ENCODE assay signal across 8 mouse cellular contexts in the genomic region with DNA sequence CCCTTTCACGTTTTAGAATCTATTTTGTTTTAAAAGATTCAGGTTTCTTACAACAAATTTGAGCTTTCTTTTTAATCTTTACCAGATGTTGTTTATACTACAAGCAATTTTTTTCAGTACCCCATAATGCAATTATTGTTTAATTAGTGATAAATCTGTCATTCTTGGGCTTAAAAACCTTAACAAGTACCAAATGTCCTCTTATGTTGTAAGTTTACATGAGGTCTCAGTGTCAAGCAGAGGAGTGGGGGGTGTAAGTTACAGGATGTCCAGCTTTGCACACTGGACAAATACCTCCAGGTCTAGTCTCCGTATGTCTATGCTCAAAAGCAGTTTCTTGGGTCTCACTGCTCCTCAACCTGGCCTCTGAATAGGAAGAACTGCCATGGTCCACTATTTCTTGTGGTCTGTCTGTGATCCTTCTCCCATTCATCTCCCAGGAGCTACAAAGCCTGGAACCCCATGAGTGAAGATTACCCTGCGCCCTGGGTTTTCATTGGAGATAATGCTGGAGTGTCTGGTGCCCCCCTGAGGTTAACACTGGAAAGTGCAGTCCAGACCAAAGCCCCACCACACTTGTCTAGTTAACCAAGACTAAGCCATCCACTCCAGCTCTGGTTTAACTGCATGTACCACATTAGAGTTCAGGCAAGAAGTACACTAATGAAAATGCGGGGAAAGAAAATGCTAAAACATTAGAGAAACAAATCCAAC.
DNase-seq lines count a peak whose midpoint lies in the region; ATAC-seq and TF ChIP-seq lines count a peak whose summit lies in the region.

No protein-coding gene starts in this region.

- TF ChIP-seq POLR2A in CH12.LX (IDR thresholded peaks at IDR 0.05; ENCODE audit: low read depth, low read length): no peak

- no peak overlapping the region for H3K9ac ChIP-seq in heart, embryonic 11.5 days (ENCODE audit: low read depth, low read length)
- H3K9ac ChIP-seq in CH12.LX (ENCODE audit: insufficient read depth, low read depth): no peak overlapping the region

- intact Hi-C loops in left cerebral cortex, postnatal 10 days (cut with DNase I): loop anchor here (10.0 kb wide), 1 partner anchor 571 kb away; a partner anchor contains a TSS

- DNase-seq in heart, postnatal 4 days: peak; percentile 48
- peak; percentile 40 for DNase-seq in CH12.LX (ENCODE audit: extremely low read depth)
- peak; percentile 41 for DNase-seq in c-Kit-positive CD71-positive TER-119-negative erythroid progenitor cells, embryonic 14.5 days (ENCODE audit: low read depth)
- no peak for DNase-seq in left cerebral cortex, postnatal 10 days (ENCODE audit: extremely low spot score in 1 of 2, low spot score in 2 of 2)

- H3K9me3 ChIP-seq in heart, embryonic 11.5 days (replicated peaks; ENCODE audit: control insufficient read depth, low read length): no peaks in the 10 kb centered on the region
- no peaks in the 10 kb centered on the region for H3K9me3 ChIP-seq in CH12.LX (replicated peaks; ENCODE audit: low read length)

- no peaks in the 10 kb centered on the region for H3K27me3 ChIP-seq in heart, embryonic 11.5 days (ENCODE audit: control insufficient read depth, insufficient read depth, low read length)
- no peaks in the 10 kb centered on the region for H3K27me3 ChIP-seq in CH12.LX (replicated peaks)

- ATAC-seq in heart, embryonic 11.5 days (replicated peaks; ENCODE audit: insufficient number of reproducible peaks, low FRiP score, low TSS enrichment): no peak
- ATAC-seq in granulocyte monocyte progenitor cell, adult 5-6 weeks (replicated peaks; ENCODE audit: poor library complexity, severe bottlenecking): peak; percentile 76; the same call in 1 of the 2 replicates
- peak; percentile 61 for ATAC-seq in megakaryocyte, adult 5-6 weeks (ENCODE audit: poor library complexity, severe bottlenecking)
- no peak for ATAC-seq in monocyte, adult 5-6 weeks (replicated peaks; ENCODE audit: insufficient number of reproducible peaks, low FRiP score, low TSS enrichment, poor library complexity, severe bottlenecking)

- no peaks in the 10 kb centered on the region for H3K36me3 ChIP-seq in heart, embryonic 11.5 days (ENCODE audit: control insufficient read depth, insufficient read depth, low read length)
- peaks cover 0 to 9% of the 10 kb centered on the region in 2 experiments for H3K36me3 ChIP-seq in CH12.LX (replicated peaks in 1 of 2; ENCODE audit: control insufficient read depth in 1 of 2, insufficient read depth in 1 of 2, low read length in 1 of 2)

- TF ChIP-seq EP300 in CH12.LX (IDR thresholded peaks at IDR 0.05; ENCODE audit: low read length): no peak

- no peaks in the 10 kb centered on the region for H3K79me2 ChIP-seq in CH12.LX (replicated peaks; ENCODE audit: control insufficient read depth, extremely low read depth, insufficient read depth, poor library complexity, severe bottlenecking)

- WGBS in heart, embryonic 11.5 days (ENCODE audit: insufficient replicate concordance): 59% methylated on average over 4 of the region's 4 CpGs

- TF ChIP-seq RAD21 in CH12.LX (IDR thresholded peaks at IDR 0.05; ENCODE audit: low read depth, low read length): peak; percentile 66

- H3K27ac ChIP-seq in heart, embryonic 11.5 days (ENCODE audit: low read depth, low read length): no peak overlapping the region
- no peak overlapping the region for H3K27ac ChIP-seq in CH12.LX (ENCODE audit: insufficient read depth, low read depth)

- H3K4me3 ChIP-seq in heart, embryonic 11.5 days (ENCODE audit: low read depth, low read length): no peak overlapping the region
- H3K4me3 ChIP-seq in CH12.LX (replicated peaks in 1 of 3; ENCODE audit: low read depth in 2 of 3, low read length in 2 of 3, poor library complexity in 1 of 3): no peak overlapping the region

- dilution Hi-C loops in CH12.LX (cut with MboI; ENCODE audit: extremely low pct_ligation_motif_present, extremely low pct_unique_long_range_greater_than_20kb, low sequenced_read_pairs): no loop called here

- in situ Hi-C loops in CH12.LX (cut with MboI; ENCODE audit: low pct_ligation_motif_present, low pct_unique_long_range_greater_than_20kb, low sequenced_read_pairs): loop anchor here (5.0 to 25.0 kb wide), 2 partner anchors 408 to 702 kb away; no protein-coding TSS in a partner anchor

- no peak overlapping the region for H3K4me2 ChIP-seq in heart, embryonic 11.5 days
- H3K4me2 ChIP-seq in CH12.LX (ENCODE audit: insufficient read depth, low read depth, poor library complexity, severe bottlenecking): no peak overlapping the region

- peak; percentile 60 to 74; a peak in 3 of 4 replicates for TF ChIP-seq CTCF in CH12.LX (conservative IDR thresholded peaks at IDR 0.05 in 1 of 2, IDR thresholded peaks at IDR 0.05 in 1 of 2; ENCODE audit: low read depth in 2 of 2, low read length in 2 of 2)

- H3K4me1 ChIP-seq in heart, embryonic 11.5 days (ENCODE audit: control insufficient read depth, insufficient read depth, low read length): no peaks in the 10 kb centered on the region
- H3K4me1 ChIP-seq in CH12.LX (ENCODE audit: control insufficient read depth in 1 of 2, insufficient read depth in 2 of 2): peaks cover 4 to 15% of the 10 kb centered on the region in 2 experiments

TF ChIP-seq in CH12.LX, 34 proteins besides CTCF, POLR2A, EP300 and RAD21:
- TF ChIP-seq JUN (IDR thresholded peaks at IDR 0.05; ENCODE audit: insufficient read depth, low read depth, low read length) (no peak), SMC3 (IDR thresholded peaks at IDR 0.05; ENCODE audit: low read depth, low read length) (peak; percentile 59)
TF ChIP-seq in CH12.LX: peak in this region for 1.

Comparison
In these comparisons a context has a peak if more than half of its experiments do, and no peak if none do; other contexts are left out.
1. DNase-seq: peak in heart, postnatal 4 days (single experiment), CH12.LX (single experiment) and c-Kit-positive CD71-positive TER-119-negative erythroid progenitor cells, embryonic 14.5 days (single experiment); none in left cerebral cortex, postnatal 10 days (0 of 2).
2. ATAC-seq: peak in granulocyte monocyte progenitor cell, adult 5-6 weeks (single experiment) and megakaryocyte, adult 5-6 weeks (single experiment); none in heart, embryonic 11.5 days (single experiment) and monocyte, adult 5-6 weeks (single experiment).